Mouse (Mus musculus) intestine, embryonic 16.5 days (tissue): ENCODE measurements around the gene Itgb1. TPM values are rescaled to one million over a fixed set of nuclear protein-coding genes. Genes with fewer than 3 reads are reported as not detected.

Experiments
- ATAC-seq: fragments of 200-750 bp; cut with Nextera tagmentation; 2 replicates; pipeline ENCODE4 v1.8.0; 2017; ENCODE audit warnings: moderate TSS enrichment, moderate library complexity
- H3K27ac ChIP-seq: fragments of 300-500 bp; sonication (generic); 2 replicates; pipeline ENCODE4 v1.5.1; 2014; ENCODE audit warnings: mild to moderate bottlenecking, low read length
- H3K27me3 ChIP-seq: fragments of 300-500 bp; sonication (generic); replicated peaks from 2 replicates; pipeline ENCODE4 v1.6.1; 2014; ENCODE audit warnings: low read length, control low read depth, mixed read lengths; ENCODE audit not compliant: control insufficient read depth, insufficient read depth
- H3K36me3 ChIP-seq: fragments of 300-500 bp; sonication (generic); 2 replicates; pipeline ENCODE4 v1.6.1; 2014; ENCODE audit warnings: low read length, control low read depth; ENCODE audit not compliant: control insufficient read depth, insufficient read depth
- H3K4me1 ChIP-seq: fragments of 300-500 bp; sonication (generic); 2 replicates; pipeline ENCODE4 v1.6.1; 2014; ENCODE audit warnings: low read length, control low read depth, mixed read lengths; ENCODE audit not compliant: control insufficient read depth, insufficient read depth
- H3K4me2 ChIP-seq: fragments of 300-500 bp; sonication (generic); 2 replicates; pipeline ENCODE4 v1.6.1; 2014; ENCODE audit warnings: low read depth, low read length, control low read depth
- H3K4me3 ChIP-seq: fragments of 300-500 bp; sonication (generic); 2 replicates; pipeline ENCODE4 v1.5.1; 2014; ENCODE audit warnings: mild to moderate bottlenecking, low read length
- H3K9ac ChIP-seq: fragments of 300-500 bp; sonication (generic); 2 replicates; pipeline ENCODE4 v1.6.1; 2014; ENCODE audit warnings: low read depth, low read length
- H3K9me3 ChIP-seq: fragments of 300-500 bp; sonication (generic); 2 replicates; pipeline ENCODE4 v1.6.1; 2016; ENCODE audit warnings: low read length, control low read depth; ENCODE audit not compliant: control insufficient read depth
- WGBS: fragments of 180-500 bp; shearing (Covaris S2); extraction: QIAGEN DNeasy Blood & Tissue Kit; methylation state at CpG from one replicate; pipeline ENCODE4 v1.1.7; 2014; 5-methylcytosine and 5-hydroxymethylcytosine counted together
- polyA plus RNA-seq: library from polyadenylated mRNA; unstranded; fragments of >200 nt; fragmentation: Nextera tagmentation; extraction: Ambion mirVana; gene quantifications from 2 replicates; pipeline ENCODE4 v1.2.1, GENCODE M21; 2015

Itgb1 gene
- 219 and 235 TPM in 2 replicates for polyA plus RNA-seq

GRCm38 (mm10) chr8:128685507-128686428, at the start of gene Itgb1:
TSS of gene Itgb1 (plus strand) at chr8:128685654.
- under 1% methylated on average over 103 of the region's 113 CpGs for WGBS
- peak; percentile 94 for ATAC-seq

GRCm38 (mm10) chr8:128643104-128643503, 42.4 kb upstream of the Itgb1 start:
- 88% methylated on average over 1 of the region's 1 CpGs for WGBS
- Histone ChIP-seq H3K27me3 (no peaks in the 10 kb centered on the region), H3K36me3 (no peaks in the 10 kb centered on the region), H3K9ac (no peak overlapping the region), H3K4me1 (no peaks in the 10 kb centered on the region), H3K4me2 (no peak overlapping the region), H3K9me3 (no peaks in the 10 kb centered on the region), H3K27ac (no peak overlapping the region), H3K4me3 (no peak overlapping the region)
- ATAC-seq, result no peak

More at GRCm38 (mm10) chr8:128685507-128686428, at the start of gene Itgb1:
- Histone ChIP-seq H3K9me3 (no peaks in the 10 kb centered on the region), H3K4me2 (peak within 1 kb of the TSS; percentile 82), H3K4me1 (peaks cover 15% of the 10 kb centered on the region), H3K27me3 (no peaks in the 10 kb centered on the region), H3K36me3 (no peaks in the 10 kb centered on the region; the same call in 1 of the 2 replicates), H3K4me3 (peak within 1 kb of the TSS; percentile 89), H3K27ac (peak within 1 kb of the TSS; percentile 99), H3K9ac (peak within 1 kb of the TSS; percentile 99)

DNA sequence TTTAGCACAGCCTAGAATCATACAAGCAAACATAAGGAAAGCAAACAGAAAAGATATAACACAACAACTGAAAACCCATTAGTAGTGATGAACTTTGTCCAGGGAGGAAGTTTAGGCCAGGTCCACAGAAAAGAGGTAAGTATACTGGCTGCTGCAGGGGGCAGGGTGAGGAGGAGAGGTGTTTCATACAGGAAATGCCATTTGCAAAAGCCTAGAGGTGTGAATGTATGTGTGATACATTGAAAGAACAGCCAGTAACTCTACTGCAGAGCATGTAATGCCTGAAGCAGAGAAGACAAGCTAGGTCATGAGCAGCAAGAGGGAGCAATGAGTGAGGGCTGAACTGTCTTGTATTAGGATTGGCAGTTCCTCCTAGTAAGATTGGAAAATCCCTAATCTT, 40.0 kb upstream of the Itgb1 start:
- Histone ChIP-seq H3K4me3 (no peak overlapping the region), H3K4me1 (no peaks in the 10 kb centered on the region), H3K27me3 (no peaks in the 10 kb centered on the region), H3K36me3 (no peaks in the 10 kb centered on the region), H3K9ac (no peak overlapping the region), H3K9me3 (no peaks in the 10 kb centered on the region), H3K27ac (no peak overlapping the region), H3K4me2 (no peak overlapping the region)
- ATAC-seq, result no peak

GRCm38 (mm10) chr8:128646456-128646855, 39.0 kb upstream of the Itgb1 start:
- no peak overlapping the region for H3K4me3 ChIP-seq
- no peak overlapping the region for H3K27ac ChIP-seq
- no peaks in the 10 kb centered on the region for H3K27me3 ChIP-seq
- no peaks in the 10 kb centered on the region for H3K4me1 ChIP-seq
- H3K36me3 ChIP-seq, result no peaks in the 10 kb centered on the region
- no peaks in the 10 kb centered on the region for H3K9me3 ChIP-seq
- no peak overlapping the region for H3K4me2 ChIP-seq
- ATAC-seq, result no peak
- WGBS, result 74% methylated on average over 5 of the region's 5 CpGs
- no peak overlapping the region for H3K9ac ChIP-seq

- no peak overlapping the region for H3K9ac ChIP-seq
- H3K4me3 ChIP-seq, result no peak overlapping the region
- no peak overlapping the region for H3K27ac ChIP-seq
- no peaks in the 10 kb centered on the region for H3K9me3 ChIP-seq
- no peaks in the 10 kb centered on the region for H3K27me3 ChIP-seq
- H3K4me1 ChIP-seq, result no peaks in the 10 kb centered on the region
- no peak for ATAC-seq
- H3K36me3 ChIP-seq, result no peaks in the 10 kb centered on the region
- no peak overlapping the region for H3K4me2 ChIP-seq
These were observed 37.4 kb upstream of the Itgb1 start for GRCm38 (mm10) chr8:128648071-128648470.

DNA sequence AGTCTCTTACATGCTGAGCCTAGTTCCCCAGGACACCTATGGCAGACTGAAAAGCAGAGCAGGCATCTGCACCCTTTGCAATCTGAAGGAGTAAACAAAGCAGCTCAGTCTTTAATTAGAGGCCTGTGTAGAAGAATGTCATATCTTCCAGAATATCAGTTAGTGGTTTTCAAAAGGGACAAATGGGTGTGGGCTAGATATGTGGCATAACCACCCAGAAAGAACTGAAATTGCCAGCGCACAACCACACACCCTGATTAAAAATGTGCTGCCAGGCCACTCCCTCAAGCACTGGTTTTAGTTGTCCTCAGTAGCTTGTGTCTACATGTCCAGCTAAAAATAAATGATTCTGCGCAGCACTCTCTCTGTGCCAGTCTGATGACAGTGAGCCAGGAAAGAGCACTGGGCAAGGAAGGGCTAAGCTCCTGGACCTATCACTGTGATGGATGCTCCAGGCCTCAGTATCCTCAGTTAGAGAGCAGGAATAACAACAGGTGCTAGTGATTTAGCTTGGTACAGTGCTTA, 35.1 kb upstream of the Itgb1 start:
- H3K27ac ChIP-seq, result no peak overlapping the region

GRCm38 (mm10) chr8:128652399-128653109, 32.9 kb upstream of the Itgb1 start:
- WGBS, result 29% methylated on average over 6 of the region's 6 CpGs
- Histone ChIP-seq H3K9me3 (no peaks in the 10 kb centered on the region), H3K36me3 (no peaks in the 10 kb centered on the region), H3K4me2 (no peak overlapping the region), H3K27me3 (no peaks in the 10 kb centered on the region), H3K27ac (no peak overlapping the region), H3K4me1 (peaks cover 5% of the 10 kb centered on the region), H3K9ac (no peak overlapping the region), H3K4me3 (no peak overlapping the region)
- no peak for ATAC-seq

More for the DNA sequence above, 35.1 kb upstream of the Itgb1 start:
- H3K4me1 ChIP-seq, result peaks cover 5% of the 10 kb centered on the region
- H3K4me3 ChIP-seq, result no peak overlapping the region
- no peaks in the 10 kb centered on the region for H3K36me3 ChIP-seq
- 85% methylated on average over 2 of the region's 2 CpGs for WGBS
- ATAC-seq, result no peak
- no peak overlapping the region for H3K9ac ChIP-seq
- H3K27me3 ChIP-seq, result no peaks in the 10 kb centered on the region
- H3K4me2 ChIP-seq, result no peak overlapping the region
- no peaks in the 10 kb centered on the region for H3K9me3 ChIP-seq

- peaks cover 5% of the 10 kb centered on the region for H3K4me1 ChIP-seq
- H3K4me2 ChIP-seq, result 0 out of 2 replicates have a peak overlapping the region, but pooled peaks have one; percentile 44
- H3K27ac ChIP-seq, result peak overlapping the region; percentile 96
- WGBS, result 36% methylated on average over 5 of the region's 5 CpGs
- H3K27me3 ChIP-seq, result no peaks in the 10 kb centered on the region
- H3K36me3 ChIP-seq, result no peaks in the 10 kb centered on the region
- 0 out of 2 replicates have a peak, but pooled peaks cover 3% of the 10 kb centered on the region for H3K9me3 ChIP-seq
- peak; percentile 1; the same call in 1 of the 2 replicates for ATAC-seq
- 0 out of 2 replicates have a peak overlapping the region, but pooled peaks have one; percentile 30 for H3K9ac ChIP-seq
- no peak overlapping the region for H3K4me3 ChIP-seq
These were observed 31.7 kb upstream of the Itgb1 start for GRCm38 (mm10) chr8:128653642-128654364.
